Mouse (Mus musculus) E14TG2a.4 (cell line): ENCODE measurements at regions not wholly inside any gene's neighbourhood (a gene's known extent, or its start where the extent isn't known, plus 50 kb on each side); places are given as distances from the start of the nearest gene placed in this dataset.

Experiments used
- CTCF ChIP-seq: conservative IDR thresholded peaks from 2 replicates; pipeline ENCODE4 v1.5.1; 2014; ENCODE audit warnings: low read length
- NANOG ChIP-seq: IDR thresholded peaks from 2 replicates; pipeline ENCODE4 v1.6.1; 2014; ENCODE audit warnings: borderline replicate concordance, low read length, mixed read lengths

GRCm38 (mm10) chr4:71390444-71390843 is 367.3 kb downstream of the Gm11232 start:
- no peak for TF ChIP-seq CTCF
- TF ChIP-seq NANOG, result no peak
